Mouse (Mus musculus) left cerebral cortex, postnatal 14 days (tissue): ENCODE data around the gene Pacrg. TPM values are rescaled to one million over a fixed set of nuclear protein-coding genes. Genes with fewer than 3 reads are reported as not detected.

ENCODE experiments used
- DNase-seq, 2 experiments: peaks; one replicate each; pipeline ENCODE4 v3.0.0; 2021 to 2022; ENCODE audit warnings: low spot score in 2 of 2, mixed read lengths in 1 of 2
- intact Hi-C: fragments of 180-260 bp; cut with DNase I; formaldehyde crosslinking; loops from one replicate; pipeline ENCODE4 v1.15.1; 2025
- total RNA-seq, 2 experiments: library from RNA; stranded (reverse); gene quantifications; 2 replicates each; pipeline ENCODE4 v1.2.3; 2021

The Pacrg gene
- total RNA-seq, 2 experiments from 2014 or later = 12.7 to 16.8 TPM

DNA sequence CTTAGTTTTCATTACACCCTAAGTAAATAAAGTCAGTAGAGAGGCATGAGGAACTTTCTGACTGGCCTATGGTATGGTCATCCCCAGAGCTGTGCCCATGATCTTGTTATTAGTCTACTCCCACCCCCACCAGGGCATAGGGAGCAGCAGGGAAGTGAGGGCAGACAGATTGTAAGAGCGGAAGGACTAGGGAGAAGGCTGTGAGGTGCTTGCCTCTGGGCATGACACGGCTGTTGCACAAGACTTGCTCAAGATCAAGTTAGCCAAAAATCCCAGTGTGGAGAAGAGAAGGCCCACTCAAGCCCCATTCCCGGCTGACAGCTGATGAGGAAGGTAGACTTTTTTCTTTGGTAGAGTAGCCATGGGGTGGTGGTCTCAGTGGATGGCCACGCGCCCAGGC lies 82.7 kb downstream of the Pacrg start:
- intact Hi-C loops = no loop called here
- no peak for DNase-seq

- intact Hi-C loops = loop anchor here (5.0 to 10.0 kb wide), 2 partner anchors 238 to 410 kb away; no protein-coding TSS in a partner anchor
- DNase-seq = peak; percentile 70 to 82
Observed at GRCm38 (mm10) chr17:10744709-10745461, 95.2 kb downstream of the Pacrg start.

- intact Hi-C loops = loop anchor here (5.0 to 10.0 kb wide), 2 partner anchors 233 to 405 kb away; no protein-coding TSS in a partner anchor
- DNase-seq = no peak
Observed at GRCm38 (mm10) chr17:10740083-10740482, 100.0 kb downstream of the Pacrg start.

DNA sequence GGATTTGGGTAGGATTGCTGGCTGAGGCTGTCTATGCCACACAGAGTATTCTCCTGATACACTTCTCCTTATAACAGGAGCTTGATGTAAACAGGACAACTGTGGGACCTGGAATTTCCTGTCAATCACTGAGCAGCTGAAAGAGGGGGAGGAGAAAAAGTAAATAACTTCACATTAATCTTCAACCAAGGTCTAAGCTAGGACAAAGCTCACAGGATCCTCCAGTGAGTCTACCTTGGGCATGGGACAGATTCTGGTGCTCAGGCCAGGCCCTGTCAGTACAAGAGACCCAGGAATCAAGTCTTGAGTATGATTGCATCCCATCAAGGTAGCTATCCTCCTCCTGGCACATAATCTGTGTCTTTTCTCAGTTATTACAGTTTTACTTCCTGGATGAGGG lies 102.1 kb downstream of the Pacrg start:
- no peak for DNase-seq
- intact Hi-C loops = no loop called here

DNA sequence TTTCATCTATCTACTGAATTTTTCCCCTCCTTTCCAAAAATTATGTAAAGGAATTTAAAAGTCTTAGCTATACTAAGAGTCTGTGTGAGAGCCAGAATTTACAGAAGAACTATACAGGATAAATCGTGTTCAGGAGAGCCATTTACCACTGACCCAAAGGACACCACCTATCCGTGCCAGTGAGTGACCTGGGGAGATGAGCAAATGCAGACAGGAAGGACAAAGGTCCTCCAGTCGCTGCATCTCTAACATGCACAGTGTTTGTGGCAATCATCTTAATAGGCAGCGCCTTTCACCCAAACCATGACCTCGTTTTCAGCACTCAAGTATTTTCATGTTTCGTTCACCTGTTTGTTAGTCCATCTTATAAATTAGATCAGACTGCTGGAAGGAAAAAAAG lies 105.4 kb downstream of the Pacrg start:
- DNase-seq = no peak
- intact Hi-C loops = no loop called here

GRCm38 (mm10) chr17:10732303-10733048 lies 107.6 kb downstream of the Pacrg start:
- DNase-seq = no peak
- intact Hi-C loops = no loop called here

GRCm38 (mm10) chr17:10724853-10725252 lies 115.3 kb downstream of the Pacrg start:
- no peak for DNase-seq
- intact Hi-C loops = no loop called here

DNA sequence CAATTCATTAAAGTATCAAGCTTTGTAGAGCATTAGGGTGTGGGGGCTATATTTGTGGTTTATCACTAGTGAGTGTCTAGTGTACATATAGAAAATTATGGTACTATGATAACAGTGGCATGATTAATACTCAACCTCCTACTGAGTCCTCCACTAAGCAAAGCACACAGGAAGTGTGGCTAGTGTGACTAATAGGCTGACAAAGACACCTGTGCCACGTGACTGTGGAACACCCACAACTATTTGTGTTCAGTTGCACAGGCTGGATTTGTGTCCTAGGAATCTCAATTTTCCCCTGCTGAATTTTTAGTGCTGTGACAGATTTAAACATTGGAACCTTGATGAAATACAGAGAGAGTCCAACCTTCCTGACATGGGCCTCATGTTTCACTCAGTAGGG lies 118.5 kb downstream of the Pacrg start:
- no peak for DNase-seq
- intact Hi-C loops = no loop called here

GRCm38 (mm10) chr17:10717148-10717547 lies 123.0 kb downstream of the Pacrg start:
- intact Hi-C loops = no loop called here

GRCm38 (mm10) chr17:10702781-10703180 lies 137.3 kb downstream of the Pacrg start:
- no peak for DNase-seq
- intact Hi-C loops = no loop called here

More at GRCm38 (mm10) chr17:10717148-10717547, 123.0 kb downstream of the Pacrg start:
- DNase-seq = no peak

GRCm38 (mm10) chr17:10698041-10698440 lies 142.1 kb downstream of the Pacrg start:
- intact Hi-C loops = no loop called here
- DNase-seq = no peak

DNA sequence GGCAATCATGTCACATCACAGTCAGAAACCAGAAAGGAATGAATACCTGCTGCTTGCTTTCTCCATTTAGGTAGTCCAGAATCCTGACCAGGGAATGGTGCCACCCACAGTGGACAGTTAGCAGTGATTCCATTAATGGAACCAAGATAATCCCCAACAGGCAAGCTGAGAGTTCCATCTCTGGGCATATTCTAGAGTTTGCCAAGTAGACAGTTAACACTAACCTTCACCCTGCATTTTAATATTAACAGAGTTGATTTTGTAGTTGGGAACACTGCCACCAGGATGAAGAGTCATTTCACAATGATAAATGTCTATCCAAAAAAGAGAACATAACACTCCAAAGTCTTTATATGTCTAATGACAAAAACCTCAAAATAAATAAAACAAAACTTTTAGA lies 144.7 kb downstream of the Pacrg start:
- intact Hi-C loops = no loop called here

GRCm38 (mm10) chr17:10677098-10677497 lies 163.0 kb downstream of the Pacrg start:
- intact Hi-C loops = no loop called here
- DNase-seq = no peak

More for the DNA sequence above, 144.7 kb downstream of the Pacrg start:
- DNase-seq = no peak

DNA sequence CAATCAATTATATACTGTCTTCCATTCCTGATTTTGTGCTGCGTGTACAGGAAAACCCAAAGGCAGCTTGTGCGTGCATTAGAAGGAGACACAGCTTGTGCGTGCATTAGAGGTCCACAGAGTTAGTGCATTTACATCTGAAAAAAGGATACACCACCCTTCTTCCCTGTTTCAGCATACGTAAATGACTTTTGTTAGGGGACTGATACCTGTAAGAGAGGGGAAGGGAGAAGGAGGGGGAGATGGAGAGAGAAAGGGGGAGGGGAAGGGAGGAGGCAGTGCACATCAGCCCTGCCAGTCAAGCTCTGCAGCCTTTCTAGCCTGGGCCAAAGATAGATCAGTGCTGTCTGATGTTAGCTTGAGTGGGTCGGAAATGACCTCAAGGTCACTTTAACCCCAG lies 164.6 kb downstream of the Pacrg start:
- DNase-seq = no peak
- intact Hi-C loops = no loop called here

DNA sequence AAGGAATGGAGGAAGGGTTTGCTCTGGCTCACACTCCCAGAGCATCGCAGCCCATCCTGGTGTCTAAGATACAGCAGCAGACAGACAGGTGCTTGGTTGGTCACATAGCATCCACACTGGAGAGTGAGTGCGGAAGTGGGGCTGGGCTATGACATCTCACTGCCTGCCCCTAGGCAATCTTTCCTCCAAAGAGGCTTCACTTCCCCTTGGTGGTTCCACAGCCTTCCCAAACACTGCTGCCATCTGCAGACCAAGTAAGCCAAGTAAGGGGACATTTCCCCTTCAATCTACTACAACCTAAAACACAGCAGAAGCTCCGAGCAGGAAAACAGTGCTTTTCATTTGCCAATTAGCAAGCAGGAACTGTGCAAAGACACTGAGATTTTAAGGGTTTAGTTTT lies 165.1 kb downstream of the Pacrg start:
- DNase-seq = peak; percentile 3 to 21

GRCm38 (mm10) chr17:10661294-10661693 lies 178.8 kb downstream of the Pacrg start:
- DNase-seq = peak in 1 of 2 experiments; percentile 2
- intact Hi-C loops = no loop called here

More for the DNA sequence above, 165.1 kb downstream of the Pacrg start:
- intact Hi-C loops = no loop called here

GRCm38 (mm10) chr17:10643604-10644003 lies 196.5 kb downstream of the Pacrg start:
- DNase-seq = no peak
- intact Hi-C loops = no loop called here

DNA sequence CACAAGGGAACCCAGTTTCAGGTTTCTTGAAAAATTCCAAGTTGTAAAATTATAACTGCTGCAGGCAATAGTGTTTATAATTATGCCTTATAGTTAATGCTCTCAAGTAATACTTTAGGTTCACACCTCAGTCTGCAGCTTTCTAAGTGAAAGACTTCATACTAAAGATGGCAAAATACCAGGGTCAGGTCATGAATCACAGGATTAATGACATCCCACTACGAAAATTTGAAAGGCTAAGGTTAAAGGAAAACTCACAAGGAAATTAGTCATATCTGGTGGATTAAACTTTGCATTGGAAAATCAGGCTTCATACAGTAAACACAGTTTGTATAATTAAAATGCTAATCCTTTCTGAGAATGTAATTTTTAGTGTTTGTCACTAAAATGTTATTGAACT lies 200.3 kb downstream of the Pacrg start:
- no peak for DNase-seq
- intact Hi-C loops = no loop called here

DNA sequence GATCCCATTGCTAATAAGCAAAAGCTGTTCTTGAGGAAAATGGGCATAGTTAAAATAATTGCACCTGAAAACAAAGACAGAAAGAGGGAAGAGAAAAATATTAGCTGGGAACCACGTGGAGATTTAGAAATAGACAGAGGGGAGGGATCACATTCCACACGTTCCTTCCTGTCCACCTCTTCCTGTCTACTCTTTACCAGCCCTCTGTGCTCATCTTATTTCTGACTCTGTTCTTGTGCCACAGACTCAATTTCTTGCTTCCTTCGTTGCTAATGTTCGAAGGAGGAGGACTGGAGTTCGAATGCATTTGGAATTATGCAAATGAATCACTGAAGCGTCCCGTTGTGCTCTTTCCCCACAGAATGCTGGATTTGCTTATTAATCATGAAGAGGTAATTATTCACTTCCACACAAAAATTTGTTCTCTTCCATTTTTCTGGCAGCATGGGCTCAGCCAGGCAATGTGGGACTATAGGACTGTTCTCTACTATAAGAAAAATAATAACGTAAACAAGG lies 204.1 kb downstream of the Pacrg start:
- no peak for DNase-seq
- intact Hi-C loops = no loop called here

- DNase-seq = no peak
- intact Hi-C loops = no loop called here
Observed at GRCm38 (mm10) chr17:10635470-10635869, 204.6 kb downstream of the Pacrg start.
